Mouse (Mus musculus): Measurements from ENCODE around the gene Usp30.
A peak's percentile ranks its signal among the peaks of the same experiment; 100 is the strongest.

- TF ChIP-seq CTCF (IDR thresholded peaks at IDR 0.05; ENCODE audit: control insufficient read depth, insufficient read depth, insufficient read length) (peak; percentile 88), CEBPB (IDR thresholded peaks at IDR 0.05; ENCODE audit: low read depth) (no peak), MYOG (IDR thresholded peaks at IDR 0.05; ENCODE audit: control insufficient read depth, extremely low read depth, insufficient read length) (no peak), MAX (IDR thresholded peaks at IDR 0.05) (no peak), USF1 (IDR thresholded peaks at IDR 0.05; ENCODE audit: low read depth) (no peak)
Measured at GRCm38 (mm10) chr5:114127374-114128349, 62.4 kb downstream of the Usp30 start, which contains the start of gene Alkbh2.

Measured in C2C12 (cell line).